In genomic region chr17:78917696-78918095, GRCm38 (mm10) we compare ENCODE assay signal across 9 mouse cellular contexts. TPM values are rescaled to one million over a fixed set of nuclear protein-coding genes. Genes with fewer than 3 reads are reported as not detected.
DNase-seq lines count a peak whose midpoint lies in the region; ATAC-seq and TF ChIP-seq lines count a peak whose summit lies in the region.
"Had no signal": no experiment of that assay in that cellular context is flagged by ENCODE, and none has a peak within 500 bp of the region (broad histone marks: within the 10 kb centered on the region; RNA-seq: fewer than 3 reads in every experiment).

No protein-coding gene starts in this region.

- H3K27me3 ChIP-seq in lung, embryonic 16.5 days (ENCODE audit: control insufficient read depth, insufficient read depth, low read depth, low read length), result no peaks in the 10 kb centered on the region
- no peaks in the 10 kb centered on the region for H3K27me3 ChIP-seq in liver, embryonic 15.5 days

- 45% methylated on average over 6 of the region's 6 CpGs for WGBS in lung, embryonic 16.5 days
- WGBS in liver, embryonic 15.5 days (ENCODE audit: insufficient replicate concordance), result 55% methylated on average over 6 of the region's 6 CpGs

- peak overlapping the region; percentile 75 for H3K4me3 ChIP-seq in gastrocnemius, adult 2 months
- H3K4me3 ChIP-seq in lung, embryonic 16.5 days (ENCODE audit: low read length), result peak overlapping the region; percentile 79
- peak overlapping the region; percentile 82 for H3K4me3 ChIP-seq in liver, embryonic 15.5 days (replicated peaks)

- no peaks in the 10 kb centered on the region for H3K9me3 ChIP-seq in lung, embryonic 16.5 days (ENCODE audit: control insufficient read depth, low read length)
- H3K9me3 ChIP-seq in liver, embryonic 15.5 days (replicated peaks), result no peaks in the 10 kb centered on the region

- H3K9ac ChIP-seq in lung, embryonic 16.5 days (ENCODE audit: low read length), result peak overlapping the region; percentile 90; the same call in 1 of the 2 replicates
- H3K9ac ChIP-seq in liver, embryonic 15.5 days, result no peak overlapping the region

- TF ChIP-seq CTCF in gastrocnemius, adult 2 months (IDR thresholded peaks at IDR 0.05), result no peak

- H3K36me3 ChIP-seq in lung, embryonic 16.5 days (ENCODE audit: control insufficient read depth, insufficient read depth, low read length), result peaks cover 24% of the 10 kb centered on the region
- peaks cover 41% of the 10 kb centered on the region for H3K36me3 ChIP-seq in liver, embryonic 15.5 days (replicated peaks)

- H3K4me2 ChIP-seq in lung, embryonic 16.5 days (ENCODE audit: low read depth, low read length), result peak overlapping the region; percentile 89
- H3K4me2 ChIP-seq in liver, embryonic 15.5 days, result peak overlapping the region; percentile 89

- no peak for ATAC-seq in lung, embryonic 16.5 days (ENCODE audit: low read depth)
- no peak for ATAC-seq in liver, embryonic 15.5 days (ENCODE audit: insufficient read depth)
- no peak for ATAC-seq in cerebellum, adult (ENCODE audit: insufficient number of reproducible peaks, low FRiP score, low TSS enrichment)

- H3K4me1 ChIP-seq in lung, embryonic 16.5 days (replicated peaks; ENCODE audit: control insufficient read depth, insufficient read depth, low read length), result peaks cover 14% of the 10 kb centered on the region
- peaks cover 35% of the 10 kb centered on the region for H3K4me1 ChIP-seq in liver, embryonic 15.5 days (replicated peaks)

- intact Hi-C loops in gastrocnemius, adult 2 months (cut with DNase I), result loop anchor here (2.0 to 5.0 kb wide), 2 partner anchors 19 to 80 kb away; partner anchors contain the start of genes Cebpz, Gpatch11, Heatr5b and Ndufaf7

- no peak for DNase-seq in gastrocnemius, adult 2 months
- DNase-seq in gastrocnemius, adult 8-10 months (ENCODE audit: low spot score in 2 of 2), result no peak
- DNase-seq in lung, postnatal 4 days, result no peak
- no peak for DNase-seq in spleen, adult 12 weeks (ENCODE audit: low spot score)
- DNase-seq in urinary bladder, adult 18-20 months (ENCODE audit: low spot score in 2 of 2), result no peak

- H3K27ac ChIP-seq in gastrocnemius, adult 2 months, result no peak overlapping the region
- 0 out of 2 replicates have a peak overlapping the region, but pooled peaks have one; percentile 6 for H3K27ac ChIP-seq in lung, embryonic 16.5 days (ENCODE audit: low read length)
- H3K27ac ChIP-seq in liver, embryonic 15.5 days (replicated peaks), result no peak overlapping the region

RNA-seq across cellular contexts. Expression of gene Cebpzos, which starts 1.4 kb away (rescaled TPM):
- total RNA-seq in gastrocnemius, adult 2 months (2021), result 10 to 100 TPM; 36.5 to 48.7 TPM
- total RNA-seq in gastrocnemius, adult 8-10 months (2022), result 10 to 100 TPM; 34.6 to 42.7 (median 37.3) TPM
- polyA plus RNA-seq in lung, embryonic 16.5 days (2015; fragmentation: Nextera tagmentation; extraction: Ambion mirVana), result 80.7 and 95.5 TPM in 2 replicates
- polyA plus RNA-seq in liver, embryonic 15.5 days (2015; fragmentation: Nextera tagmentation; extraction: Ambion mirVana), result 38.1 and 44.7 TPM in 2 replicates

RNA-seq across cellular contexts. Expression of gene Sult6b1, which starts 10.9 kb away (rescaled TPM):
- not detected for total RNA-seq in gastrocnemius, adult 2 months (2021)
- total RNA-seq in gastrocnemius, adult 8-10 months (2022), result not detected
- polyA plus RNA-seq in lung, embryonic 16.5 days (2015; fragmentation: Nextera tagmentation; extraction: Ambion mirVana), result 0.34 TPM in 1 of 2 replicates, not detected in the other
- 0.03 TPM in 1 of 2 replicates, not detected in the other for polyA plus RNA-seq in liver, embryonic 15.5 days (2015; fragmentation: Nextera tagmentation; extraction: Ambion mirVana)
- total RNA-seq: megakaryocyte progenitor cell, adult 5-6 weeks had no signal

RNA-seq across cellular contexts. Expression of gene Cebpz, which starts 19.2 kb away (rescaled TPM):
- 10 to 100 TPM; 26.2 to 27.5 TPM for total RNA-seq in gastrocnemius, adult 2 months (2021)
- 10 to 100 TPM; 22.7 to 28.6 (median 24.2) TPM for total RNA-seq in gastrocnemius, adult 8-10 months (2022)
- 44.2 and 56.1 TPM in 2 replicates for polyA plus RNA-seq in lung, embryonic 16.5 days (2015; fragmentation: Nextera tagmentation; extraction: Ambion mirVana)
- 19.0 and 23.4 TPM in 2 replicates for polyA plus RNA-seq in liver, embryonic 15.5 days (2015; fragmentation: Nextera tagmentation; extraction: Ambion mirVana)

RNA-seq across cellular contexts. Expression of gene Ndufaf7, which starts 19.2 kb away (rescaled TPM):
- total RNA-seq in gastrocnemius, adult 2 months (2021), result 10 to 100 TPM; 22.0 to 31.8 TPM
- 10 to 100 TPM; 25.6 to 32.1 (median 28.7) TPM for total RNA-seq in gastrocnemius, adult 8-10 months (2022)
- polyA plus RNA-seq in lung, embryonic 16.5 days (2015; fragmentation: Nextera tagmentation; extraction: Ambion mirVana), result 54.0 and 56.8 TPM in 2 replicates
- 24.5 and 27.0 TPM in 2 replicates for polyA plus RNA-seq in liver, embryonic 15.5 days (2015; fragmentation: Nextera tagmentation; extraction: Ambion mirVana)

RNA-seq across cellular contexts. Expression of gene Eif2ak2, which starts 35.3 kb away (rescaled TPM):
- total RNA-seq in gastrocnemius, adult 2 months (2021), result 1 to 10 TPM; 3.6 to 4.0 TPM
- total RNA-seq in gastrocnemius, adult 8-10 months (2022), result 1 to 10 TPM; 2.7 to 3.8 (median 3.3) TPM
- 10.6 and 11.0 TPM in 2 replicates for polyA plus RNA-seq in lung, embryonic 16.5 days (2015; fragmentation: Nextera tagmentation; extraction: Ambion mirVana)
- 7.2 and 7.7 TPM in 2 replicates for polyA plus RNA-seq in liver, embryonic 15.5 days (2015; fragmentation: Nextera tagmentation; extraction: Ambion mirVana)
